Mouse (Mus musculus) heart, postnatal 36 days (tissue): ENCODE measurements around the gene Ripor3. TPM values are rescaled to one million over a fixed set of nuclear protein-coding genes. Genes with fewer than 3 reads are reported as not detected.

Experiments used
- DNase-seq, 2 experiments: peaks; one replicate each; pipeline ENCODE4 v3.0.0; 2021 to 2022
- intact Hi-C: fragments of 180-260 bp; cut with DNase I; formaldehyde crosslinking; loops from one replicate; pipeline ENCODE4 v1.15.1; 2025
- total RNA-seq, 2 experiments: library from RNA; stranded (reverse); gene quantifications; 2 replicates each; pipeline ENCODE4 v1.2.3; 2021

The Ripor3 gene
- total RNA-seq, 2 experiments from 2014 or later, result 0.36 to 0.79 TPM

DNA sequence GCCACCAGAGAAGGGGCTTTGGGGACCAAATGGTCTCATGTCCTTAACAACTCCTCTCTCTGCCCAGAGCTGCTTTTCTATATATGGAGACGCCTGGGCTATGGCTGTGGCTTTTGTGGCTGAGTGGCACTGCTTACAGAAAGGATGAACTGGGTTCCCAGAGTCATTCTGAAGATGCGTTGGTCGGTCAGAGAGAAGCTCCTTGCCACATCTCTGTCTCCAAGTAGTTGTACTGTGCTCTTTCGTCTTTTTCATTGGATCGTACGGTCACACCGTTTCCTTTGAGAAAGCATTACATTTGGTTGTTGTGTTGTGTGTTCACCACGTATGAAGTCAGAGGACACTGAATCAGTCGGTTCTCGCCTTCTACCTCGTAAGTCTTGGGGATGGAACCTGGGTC, 69.8 kb downstream of the Ripor3 start:
- intact Hi-C loops, result no loop called here
- no peak for DNase-seq

DNA sequence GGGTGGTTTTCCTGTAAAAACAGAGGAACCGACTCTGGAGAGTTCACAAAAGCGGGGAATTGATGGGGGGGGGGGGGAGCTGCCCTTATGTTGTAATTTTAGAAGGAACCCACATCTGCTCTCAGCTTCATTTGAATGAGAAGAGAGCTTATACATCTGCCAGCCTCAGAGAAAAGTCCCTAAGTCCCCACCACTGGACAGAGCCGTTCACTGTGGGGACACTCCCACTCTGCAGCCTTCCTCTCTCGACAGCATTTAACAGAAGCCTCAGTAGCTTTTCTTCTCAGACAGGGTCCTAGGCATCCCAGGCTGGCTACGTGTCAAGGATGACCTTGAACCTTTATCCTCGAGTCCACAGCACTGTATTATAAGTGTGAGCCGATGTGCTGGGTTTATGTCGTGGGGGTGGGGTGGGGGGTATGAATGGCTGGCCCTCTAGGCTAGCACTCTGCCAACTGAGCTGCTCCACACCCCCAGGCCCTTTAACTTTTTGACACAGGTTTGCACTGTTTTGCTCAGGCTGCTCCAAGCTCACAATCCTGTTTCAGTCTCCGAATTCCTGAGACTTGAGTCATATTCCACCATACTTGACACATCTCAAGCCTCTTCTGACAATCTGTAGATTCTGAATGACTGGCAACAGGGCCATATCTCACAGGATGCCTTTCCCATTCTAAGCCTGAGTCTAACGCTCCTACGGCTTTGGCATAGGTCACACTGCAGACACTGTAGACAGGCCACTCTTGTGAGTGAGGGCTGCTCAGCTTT, 70.6 kb downstream of the Ripor3 start:
- intact Hi-C loops, result no loop called here
- DNase-seq, result no peak

DNA sequence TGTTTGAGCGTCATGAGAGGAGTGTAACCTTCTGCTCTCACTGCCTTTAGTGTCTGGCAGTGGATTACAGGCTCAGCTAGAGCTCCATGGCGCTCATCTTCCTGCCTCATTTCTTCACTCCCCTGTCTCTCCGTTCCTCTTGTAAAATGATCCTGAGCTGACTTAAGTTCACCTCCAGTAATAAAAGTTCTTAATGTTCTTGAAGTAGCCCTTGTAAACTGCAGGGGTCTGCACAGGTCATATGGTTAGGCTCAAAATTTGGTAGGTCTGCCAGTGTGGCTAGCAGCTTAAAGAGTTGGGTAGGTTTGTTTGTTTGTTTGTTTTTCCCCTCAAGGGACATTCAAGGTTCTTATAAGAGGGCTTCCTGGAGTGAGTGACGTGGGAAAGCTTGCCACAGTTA, 71.2 kb downstream of the Ripor3 start:
- no peak for DNase-seq
- intact Hi-C loops, result no loop called here

DNA sequence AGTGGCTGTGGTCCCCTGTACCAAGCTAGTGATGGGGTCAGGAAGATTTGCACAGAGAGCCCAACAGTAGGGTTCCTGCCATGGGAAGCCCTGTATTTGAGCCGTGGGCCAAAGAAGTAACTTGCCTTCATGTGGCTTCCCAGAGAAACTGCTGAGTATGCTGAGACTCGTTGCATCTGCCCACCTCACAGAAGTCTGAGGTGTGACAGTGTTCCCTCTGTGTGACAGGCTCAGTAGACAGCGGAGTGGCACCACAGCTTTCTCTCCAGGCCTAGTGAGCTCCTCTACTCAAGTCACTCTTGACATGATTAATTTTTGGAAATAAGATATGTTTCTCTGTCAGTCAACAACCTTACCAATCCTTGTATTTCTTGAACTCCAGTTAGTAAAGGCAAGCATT, 71.6 kb downstream of the Ripor3 start:
- DNase-seq, result no peak
- intact Hi-C loops, result no loop called here

DNA sequence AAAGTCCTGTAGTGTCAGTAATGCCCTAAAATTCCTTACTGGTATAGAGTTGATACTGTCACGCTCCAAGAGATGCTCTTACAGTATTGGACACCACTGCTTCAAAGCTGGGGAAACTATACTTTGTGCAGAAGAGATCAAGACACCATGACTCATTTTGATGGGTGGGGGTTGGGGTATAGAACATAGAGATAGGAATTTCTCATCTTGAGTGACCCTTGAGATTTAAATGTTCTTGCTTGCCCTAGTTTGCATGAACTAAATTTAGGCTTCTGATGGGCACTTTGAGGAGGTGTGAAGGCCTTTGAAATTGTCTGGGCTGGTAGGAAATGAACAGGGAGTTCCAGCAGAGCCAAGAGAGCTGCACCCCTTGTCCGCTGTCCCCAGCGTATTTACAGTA, 74.5 kb downstream of the Ripor3 start:
- intact Hi-C loops, result no loop called here
- no peak for DNase-seq

DNA sequence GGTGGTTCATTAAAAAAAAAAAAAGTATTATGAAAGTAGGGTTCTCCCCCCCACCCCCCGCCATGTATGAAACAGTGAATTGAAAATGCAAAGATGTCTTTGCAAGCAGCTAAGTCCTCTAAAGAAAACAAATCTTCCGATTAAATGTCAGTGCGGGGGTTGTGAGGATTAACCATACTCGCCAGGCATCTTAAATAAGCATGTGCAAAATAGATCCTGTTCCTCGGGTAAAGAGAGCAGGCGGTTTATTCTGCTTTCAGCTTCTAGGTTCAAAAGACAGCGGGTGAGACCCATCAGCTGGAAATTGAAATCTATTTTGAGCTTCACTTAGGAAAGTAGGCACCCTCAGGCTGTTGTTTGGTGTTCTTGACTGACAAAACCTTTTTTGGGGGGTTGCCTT, 77.0 kb downstream of the Ripor3 start:
- intact Hi-C loops, result no loop called here
- DNase-seq, result no peak

DNA sequence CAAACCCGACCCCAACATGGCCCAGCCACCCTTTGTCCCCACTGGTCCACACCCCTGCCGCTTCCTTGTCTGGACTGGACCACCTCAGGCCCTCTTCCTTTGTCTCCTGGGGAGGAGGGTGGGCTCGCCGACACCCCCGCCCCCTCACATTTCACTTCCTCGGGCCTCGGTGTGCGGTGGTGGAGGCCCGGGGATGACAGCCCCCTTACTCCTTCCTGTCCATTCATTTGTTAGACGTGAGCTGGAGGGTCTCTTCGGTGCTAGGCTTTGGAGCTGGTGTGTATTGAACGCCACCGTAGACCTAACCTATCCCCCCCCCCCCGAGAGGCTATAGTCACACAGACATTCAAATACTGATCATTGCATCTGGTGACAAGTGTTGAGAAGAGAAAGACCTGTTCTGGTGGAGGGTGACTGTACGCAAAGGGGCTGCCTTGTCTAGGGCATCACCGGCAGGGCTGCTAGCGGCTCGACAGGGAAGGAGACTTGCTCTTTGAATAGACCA, 77.6 kb downstream of the Ripor3 start:
- intact Hi-C loops, result no loop called here

DNA sequence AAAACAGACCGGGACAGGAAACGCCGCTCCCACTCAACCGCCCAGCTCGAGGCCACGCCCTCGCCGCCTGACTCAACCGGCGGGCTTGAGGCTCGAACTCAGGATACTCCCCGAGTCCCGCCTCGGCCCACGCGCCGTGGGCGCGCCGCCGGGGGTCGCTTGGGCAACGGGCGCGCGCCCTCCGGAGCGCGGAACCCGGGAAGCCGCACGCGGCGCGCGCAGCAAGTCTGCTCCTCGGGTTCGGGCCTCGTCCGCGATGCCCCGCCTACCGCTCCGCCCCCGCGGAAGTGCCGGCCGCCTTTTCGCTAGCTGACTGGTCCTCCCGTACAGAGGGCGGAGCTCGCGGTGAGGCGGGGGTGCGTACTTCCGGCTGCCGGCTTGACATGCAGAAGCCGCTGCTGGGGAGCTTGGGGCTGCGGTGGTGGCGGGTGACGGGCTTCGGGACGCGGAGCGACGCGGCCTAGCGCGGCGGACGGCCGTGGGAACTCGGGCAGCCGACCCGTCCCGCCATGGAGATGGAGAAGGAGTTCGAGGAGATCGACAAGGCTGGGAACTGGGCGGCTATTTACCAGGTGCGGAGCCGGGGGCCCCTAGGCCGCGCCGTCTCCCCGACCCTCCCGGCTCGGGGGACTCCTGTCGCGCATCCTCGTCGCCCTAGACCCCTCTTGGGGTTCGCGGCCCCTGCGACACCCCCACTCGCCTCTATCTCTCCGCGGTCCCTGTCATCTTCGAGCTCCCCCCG, 78.3 kb downstream of the Ripor3 start, which contains the start of gene Ptpn1:
Ptpn1 (plus strand) TSS at position 73 of the 742 bp plus-strand sequence.
- peak; percentile 97 for DNase-seq
- intact Hi-C loops, result no loop called here

More for the DNA sequence above, 77.6 kb downstream of the Ripor3 start:
- DNase-seq, result no peak

DNA sequence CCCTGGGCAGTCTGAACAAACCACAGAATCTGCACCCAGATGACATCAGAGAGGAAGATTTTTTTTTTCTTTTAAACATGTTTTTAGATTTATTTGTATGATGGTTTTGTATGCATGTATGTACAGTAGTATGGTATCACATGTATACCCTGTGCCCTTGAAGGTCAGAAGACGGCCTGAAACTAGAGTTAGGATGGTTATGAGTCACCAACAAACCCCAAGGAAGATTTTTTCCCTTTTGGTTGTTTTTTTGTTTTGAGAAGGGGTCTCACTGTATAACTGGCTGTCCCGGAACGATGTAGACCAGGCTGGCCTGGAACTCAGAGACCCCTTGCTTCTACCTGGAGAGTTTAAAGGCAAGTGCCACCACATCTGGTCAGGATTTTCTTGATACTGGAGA, 79.4 kb downstream of the Ripor3 start:
- no peak for DNase-seq
- intact Hi-C loops, result no loop called here

Other genes starting within 250 kb of the Ripor3 start
- 10 to 100 TPM; 19.5 to 22.3 TPM for gene Ptpn1, start 78.6 kb downstream of the Ripor3 start, total RNA-seq
- gene Pard6b, start 70.4 kb upstream of the Ripor3 start, total RNA-seq, result 1 to 10 TPM; 2.7 to 3.1 TPM
- gene Adnp, start 196.5 kb upstream of the Ripor3 start, total RNA-seq, result 10 to 100 TPM; 32.6 to 33.2 TPM
- 10 to 100 TPM; 14.3 to 16.5 TPM for gene Gm20716, start 219.7 kb upstream of the Ripor3 start, total RNA-seq
- gene Dpm1, start 220.0 kb upstream of the Ripor3 start, total RNA-seq, result 10 to 100 TPM; 76.0 to 92.6 TPM
- 1 to 10 TPM; 7.9 to 8.0 TPM for gene Mocs3, start 220.0 kb upstream of the Ripor3 start, total RNA-seq